Mouse (Mus musculus): ENCODE data around the gene Derl3. TPM values are rescaled to one million over a fixed set of nuclear protein-coding genes. Genes with fewer than 3 reads are reported as not detected.

Gene Derl3
- polyA plus RNA-seq, 2 experiments = 3.0 to 6.7 TPM

DNA sequence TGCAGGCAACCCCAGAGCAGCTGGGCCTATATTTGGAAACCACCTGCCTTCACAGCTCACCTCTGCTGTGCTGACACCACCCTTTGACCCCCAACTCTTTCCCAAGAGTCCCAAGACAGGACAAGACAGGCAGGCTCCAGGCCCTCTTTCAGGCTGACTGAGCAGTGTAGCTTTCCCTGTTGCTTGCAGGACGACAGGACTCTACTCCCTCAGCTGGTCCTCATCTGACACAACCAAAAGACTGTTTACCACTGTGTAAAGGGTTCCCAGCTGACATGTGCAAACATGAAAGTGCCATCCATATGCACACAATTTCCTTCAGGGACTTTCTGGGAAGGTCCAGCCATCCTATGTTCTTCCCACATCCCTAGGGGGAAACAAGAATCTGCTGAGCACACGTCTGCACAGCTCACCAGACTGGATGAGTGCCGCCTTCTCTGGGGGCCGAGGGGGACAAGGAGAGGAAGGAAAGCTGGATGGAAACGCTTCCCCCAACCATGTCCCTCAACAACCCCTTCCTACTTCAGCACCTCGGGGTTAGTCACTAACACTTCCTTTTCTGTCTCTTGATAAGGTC, 19.9 kb downstream of the Derl3 start:
- DNase-seq (ENCODE audit: low spot score) (no peak), ATAC-seq (ENCODE audit: low FRiP score, low read depth) (no peak)
- no peak overlapping the region for H3K4me2 ChIP-seq (replicated peaks; ENCODE audit: low read depth, low read length, severe bottlenecking)
- no peak overlapping the region; the same call in 1 of the 2 replicates for H3K27ac ChIP-seq (replicated peaks; ENCODE audit: low read depth, low read length)
- 53% methylated on average over 6 of the region's 6 CpGs for WGBS
- peaks cover 10% of the 10 kb centered on the region; the same call in 1 of the 2 replicates for H3K4me1 ChIP-seq (ENCODE audit: control insufficient read depth, insufficient read depth, low read length)
- H3K9me3 ChIP-seq (ENCODE audit: control insufficient read depth, low read length) = no peaks in the 10 kb centered on the region
- H3K36me3 ChIP-seq (ENCODE audit: control insufficient read depth, insufficient read depth, low read length) = peaks cover 77% of the 10 kb centered on the region
- no peak overlapping the region for H3K4me3 ChIP-seq (replicated peaks; ENCODE audit: low read length)
- no peak overlapping the region for H3K9ac ChIP-seq (ENCODE audit: low read depth, low read length, severe bottlenecking)
- H3K27me3 ChIP-seq (ENCODE audit: control insufficient read depth, insufficient read depth, low read length) = no peaks in the 10 kb centered on the region
- no peak for TF ChIP-seq POLR2A (IDR thresholded peaks at IDR 0.05; ENCODE audit: borderline replicate concordance, extremely low read depth, insufficient read depth, insufficient read length)

GRCm38 (mm10) chr10:75915557-75915956, 22.3 kb downstream of the Derl3 start:
- WGBS = 67% methylated on average over 7 of the region's 7 CpGs
- no peak for TF ChIP-seq POLR2A (IDR thresholded peaks at IDR 0.05; ENCODE audit: borderline replicate concordance, extremely low read depth, insufficient read depth, insufficient read length)
- Histone ChIP-seq H3K9ac (ENCODE audit: low read depth, low read length, severe bottlenecking) (no peak overlapping the region), H3K36me3 (ENCODE audit: control insufficient read depth, insufficient read depth, low read length) (peaks cover 74% of the 10 kb centered on the region), H3K4me2 (replicated peaks; ENCODE audit: low read depth, low read length, severe bottlenecking) (no peak overlapping the region), H3K9me3 (ENCODE audit: control insufficient read depth, low read length) (no peaks in the 10 kb centered on the region), H3K27me3 (ENCODE audit: control insufficient read depth, insufficient read depth, low read length) (no peaks in the 10 kb centered on the region), H3K4me3 (replicated peaks; ENCODE audit: low read length) (no peak overlapping the region), H3K4me1 (ENCODE audit: control insufficient read depth, insufficient read depth, low read length) (peaks cover 24% of the 10 kb centered on the region), H3K27ac (replicated peaks; ENCODE audit: low read depth, low read length) (no peak overlapping the region)
- DNase-seq (ENCODE audit: low spot score) (no peak), ATAC-seq (ENCODE audit: low FRiP score, low read depth) (no peak)

DNA sequence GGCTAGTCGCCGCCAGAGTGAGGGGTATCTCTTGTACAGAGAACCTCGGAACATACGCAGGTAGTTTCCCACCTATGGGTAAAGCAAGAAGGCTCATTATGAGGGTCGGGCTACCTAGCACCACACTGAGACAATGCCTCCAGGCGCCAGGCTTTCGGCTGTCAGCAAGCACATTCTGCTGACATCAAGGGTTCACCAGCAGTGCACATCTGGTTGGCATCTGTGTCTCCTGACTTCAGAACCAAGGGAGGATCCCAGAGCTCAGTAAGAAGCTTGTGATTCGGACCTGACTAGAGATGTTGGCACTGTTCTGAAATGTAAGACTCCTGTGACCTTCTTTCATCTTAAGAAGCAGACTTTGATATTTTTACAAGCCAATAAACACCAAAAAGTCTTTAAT, 23.6 kb downstream of the Derl3 start:
- Histone ChIP-seq H3K27me3 (ENCODE audit: control insufficient read depth, insufficient read depth, low read length) (no peaks in the 10 kb centered on the region), H3K27ac (replicated peaks; ENCODE audit: low read depth, low read length) (0 out of 2 replicates have a peak overlapping the region, but pooled peaks have one; percentile 65), H3K36me3 (ENCODE audit: control insufficient read depth, insufficient read depth, low read length) (peaks cover 61% of the 10 kb centered on the region), H3K4me3 (replicated peaks; ENCODE audit: low read length) (no peak overlapping the region), H3K4me1 (ENCODE audit: control insufficient read depth, insufficient read depth, low read length) (peaks cover 24% of the 10 kb centered on the region), H3K4me2 (replicated peaks; ENCODE audit: low read depth, low read length, severe bottlenecking) (no peak overlapping the region; the same call in 1 of the 2 replicates), H3K9me3 (ENCODE audit: control insufficient read depth, low read length) (no peaks in the 10 kb centered on the region), H3K9ac (ENCODE audit: low read depth, low read length, severe bottlenecking) (no peak overlapping the region)
- WGBS = 29% methylated on average over 8 of the region's 8 CpGs
- ATAC-seq (ENCODE audit: low FRiP score, low read depth) = 0 out of 2 replicates have a peak, but pooled peaks have one; percentile 6
- peak; percentile 73 for DNase-seq (ENCODE audit: low spot score)
- no peak for TF ChIP-seq POLR2A (IDR thresholded peaks at IDR 0.05; ENCODE audit: borderline replicate concordance, extremely low read depth, insufficient read depth, insufficient read length)

- Histone ChIP-seq H3K27me3 (ENCODE audit: control insufficient read depth, insufficient read depth, low read length) (no peaks in the 10 kb centered on the region), H3K4me1 (ENCODE audit: control insufficient read depth, insufficient read depth, low read length) (peaks cover 24% of the 10 kb centered on the region), H3K36me3 (ENCODE audit: control insufficient read depth, insufficient read depth, low read length) (peaks cover 55% of the 10 kb centered on the region), H3K9me3 (ENCODE audit: control insufficient read depth, low read length) (no peaks in the 10 kb centered on the region), H3K4me2 (replicated peaks; ENCODE audit: low read depth, low read length, severe bottlenecking) (no peak overlapping the region), H3K4me3 (replicated peaks; ENCODE audit: low read length) (no peak overlapping the region), H3K9ac (ENCODE audit: low read depth, low read length, severe bottlenecking) (no peak overlapping the region), H3K27ac (replicated peaks; ENCODE audit: low read depth, low read length) (no peak overlapping the region)
- DNase-seq (ENCODE audit: low spot score) (no peak), ATAC-seq (ENCODE audit: low FRiP score, low read depth) (no peak)
- no peak for TF ChIP-seq POLR2A (IDR thresholded peaks at IDR 0.05; ENCODE audit: borderline replicate concordance, extremely low read depth, insufficient read depth, insufficient read length)
- 81% methylated on average over 5 of the region's 5 CpGs for WGBS
Measured at GRCm38 (mm10) chr10:75919026-75919425, 25.8 kb downstream of the Derl3 start.

DNA sequence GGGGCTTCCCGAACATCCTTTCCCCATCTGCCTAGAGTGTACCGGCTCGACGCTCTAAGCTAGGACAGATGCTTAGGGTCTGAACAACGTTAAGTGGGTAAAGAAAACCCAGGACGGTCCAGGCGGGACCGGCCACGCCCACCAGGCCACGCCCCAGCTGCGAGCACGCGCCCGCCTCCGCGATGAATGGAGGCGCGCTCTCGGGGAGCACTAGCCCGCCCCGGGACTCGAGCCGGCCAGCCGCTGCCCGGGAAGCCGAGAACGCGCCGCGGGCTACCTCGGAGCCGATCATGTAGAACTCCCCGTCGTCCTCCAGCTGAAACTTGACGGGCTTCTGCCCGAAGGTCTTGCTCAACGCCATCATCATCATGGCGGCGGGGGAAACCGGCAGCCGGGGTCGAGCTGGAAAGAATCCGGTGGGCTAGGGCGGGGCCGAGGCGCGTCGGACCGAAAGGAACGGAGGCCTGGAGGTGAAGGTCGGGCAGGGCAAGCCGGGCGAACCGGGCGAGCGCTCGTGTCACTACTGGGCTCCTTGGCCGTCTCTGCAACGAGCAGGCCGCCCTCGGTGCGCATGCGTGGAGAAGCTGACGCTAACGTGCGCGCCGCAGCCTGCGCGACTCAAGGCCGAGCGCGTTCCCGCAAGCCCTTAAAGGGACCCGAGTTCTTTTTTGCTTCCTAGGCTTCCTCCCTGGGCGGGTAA, 28.0 kb downstream of the Derl3 start, which contains the start of gene Smarcb1:
Gene Smarcb1, minus strand, starts transcription at position 592 of the 700 bp plus-strand sequence.
- H3K27ac ChIP-seq (replicated peaks; ENCODE audit: low read depth, low read length) = peak within 1 kb of the TSS; percentile 92
- under 1% methylated on average over 66 of the region's 76 CpGs for WGBS
- H3K4me3 ChIP-seq (replicated peaks; ENCODE audit: low read length) = peak within 1 kb of the TSS; percentile 80
- 0 out of 2 replicates have a peak, but pooled peaks have one; percentile 74 for TF ChIP-seq POLR2A (IDR thresholded peaks at IDR 0.05; ENCODE audit: borderline replicate concordance, extremely low read depth, insufficient read depth, insufficient read length)
- peak within 1 kb of the TSS; percentile 94 for H3K9ac ChIP-seq (ENCODE audit: low read depth, low read length, severe bottlenecking)
- peak; percentile 95 for DNase-seq (ENCODE audit: low spot score)
- H3K4me1 ChIP-seq (ENCODE audit: control insufficient read depth, insufficient read depth, low read length) = peaks cover 24% of the 10 kb centered on the region
- H3K4me2 ChIP-seq (replicated peaks; ENCODE audit: low read depth, low read length, severe bottlenecking) = peak within 1 kb of the TSS; percentile 70
- H3K27me3 ChIP-seq (ENCODE audit: control insufficient read depth, insufficient read depth, low read length) = no peaks in the 10 kb centered on the region
- H3K36me3 ChIP-seq (ENCODE audit: control insufficient read depth, insufficient read depth, low read length) = peaks cover 55% of the 10 kb centered on the region
- peak; percentile 91 for ATAC-seq (ENCODE audit: low FRiP score, low read depth)
- H3K9me3 ChIP-seq (ENCODE audit: control insufficient read depth, low read length) = no peaks in the 10 kb centered on the region
